Mouse (Mus musculus): ENCODE data around the gene Garnl3. TPM values are rescaled to one million over a fixed set of nuclear protein-coding genes. Genes with fewer than 3 reads are reported as not detected.

Garnl3 gene
- total and polyA plus RNA-seq, 2 experiments from 2014 or later: 56.1 to 96.9 TPM

DNA sequence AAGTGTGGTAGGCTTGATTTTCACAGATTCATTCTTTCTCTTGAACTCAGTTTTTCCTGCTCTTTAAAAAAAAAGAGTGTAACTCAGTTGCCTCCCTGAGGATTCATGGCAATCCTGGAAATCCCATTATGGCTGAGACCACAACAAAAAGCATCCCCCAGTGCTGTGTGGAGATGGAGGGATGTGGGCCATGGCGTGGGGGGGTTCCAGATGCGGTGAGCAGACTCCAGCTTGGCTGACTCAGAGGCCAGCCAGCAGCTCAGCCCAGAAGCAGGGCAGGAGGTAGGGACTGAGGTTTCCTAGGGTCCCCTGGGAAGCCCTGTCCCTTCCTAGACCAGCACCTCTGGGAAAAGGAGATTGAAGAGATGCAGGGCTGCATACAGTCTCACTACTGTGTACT lies 45.5 kb upstream of the Garnl3 start:
- DNase-seq (ENCODE audit: low spot score) (no peak), ATAC-seq (no peak)
- TF ChIP-seq CTCF (IDR thresholded peaks at IDR 0.05; ENCODE audit: low read depth): no peak
- 57% methylated on average over 2 of the region's 2 CpGs for WGBS
- Histone ChIP-seq H3K36me3 (ENCODE audit: insufficient read depth, low read length) (peaks cover 11% of the 10 kb centered on the region; the same call in 1 of the 2 replicates), H3K4me3 (ENCODE audit: low read length) (no peak overlapping the region), H3K9ac (replicated peaks; ENCODE audit: low read length) (no peak overlapping the region), H3K27ac (no peak overlapping the region), H3K9me3 (ENCODE audit: low read length) (no peaks in the 10 kb centered on the region), H3K27me3 (ENCODE audit: insufficient read depth, low read length) (no peaks in the 10 kb centered on the region), H3K4me1 (ENCODE audit: insufficient read depth, low read length) (peaks cover 27% of the 10 kb centered on the region), H3K4me2 (ENCODE audit: low read depth, low read length) (no peak overlapping the region)

DNA sequence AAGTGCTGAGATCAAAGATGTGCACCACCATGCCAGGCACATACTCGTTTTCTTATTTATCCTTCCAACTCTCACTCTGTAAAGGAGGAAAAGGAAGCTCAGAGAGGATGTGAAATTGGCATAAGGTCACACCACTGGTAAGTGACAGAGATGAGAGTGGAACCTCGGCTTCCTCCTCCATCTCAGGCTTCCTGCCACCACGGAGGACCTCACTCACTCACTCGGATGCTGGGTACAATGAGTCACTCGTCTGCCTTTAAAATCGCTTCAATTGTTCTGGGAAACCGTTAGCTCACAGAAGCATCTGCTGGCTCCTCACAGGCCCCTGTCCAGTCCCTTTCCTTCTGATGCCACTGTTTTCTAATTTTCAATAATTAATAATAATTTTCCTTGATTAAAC lies 45.1 kb upstream of the Garnl3 start:
- DNase-seq (ENCODE audit: low spot score) (no peak), ATAC-seq (no peak)
- Histone ChIP-seq H3K9ac (replicated peaks; ENCODE audit: low read length) (no peak overlapping the region), H3K9me3 (ENCODE audit: low read length) (no peaks in the 10 kb centered on the region), H3K4me3 (ENCODE audit: low read length) (no peak overlapping the region), H3K27me3 (ENCODE audit: insufficient read depth, low read length) (no peaks in the 10 kb centered on the region), H3K27ac (no peak overlapping the region), H3K4me1 (ENCODE audit: insufficient read depth, low read length) (peaks cover 27% of the 10 kb centered on the region), H3K4me2 (ENCODE audit: low read depth, low read length) (no peak overlapping the region), H3K36me3 (ENCODE audit: insufficient read depth, low read length) (peaks cover 12% of the 10 kb centered on the region; the same call in 1 of the 2 replicates)
- no peak for TF ChIP-seq CTCF (IDR thresholded peaks at IDR 0.05; ENCODE audit: low read depth)
- 47% methylated on average over 7 of the region's 7 CpGs for WGBS

DNA sequence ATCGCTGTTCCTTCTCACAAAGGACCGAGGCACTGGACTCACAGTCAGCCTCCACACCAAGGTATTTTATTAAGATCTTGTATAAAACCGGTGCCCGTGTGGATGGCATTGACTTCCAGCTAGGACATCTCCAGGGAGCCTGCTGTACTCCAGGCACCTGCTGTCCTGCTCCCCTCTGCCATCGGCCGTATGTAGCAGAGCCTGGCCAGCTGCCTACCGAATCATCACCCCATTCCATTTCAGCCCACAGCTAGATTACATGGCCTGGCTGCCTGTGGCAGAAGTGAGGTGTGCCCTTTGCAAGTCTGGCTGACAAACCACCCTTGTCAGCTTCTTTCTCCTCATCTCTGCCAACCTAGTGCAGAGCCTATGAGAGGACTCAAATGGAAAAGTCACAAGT lies 42.2 kb upstream of the Garnl3 start:
- Histone ChIP-seq H3K27ac (no peak overlapping the region), H3K9ac (replicated peaks; ENCODE audit: low read length) (no peak overlapping the region), H3K27me3 (ENCODE audit: insufficient read depth, low read length) (no peaks in the 10 kb centered on the region), H3K36me3 (ENCODE audit: insufficient read depth, low read length) (peaks cover 12% of the 10 kb centered on the region; the same call in 1 of the 2 replicates), H3K4me1 (ENCODE audit: insufficient read depth, low read length) (peaks cover 13% of the 10 kb centered on the region), H3K4me2 (ENCODE audit: low read depth, low read length) (no peak overlapping the region), H3K9me3 (ENCODE audit: low read length) (no peaks in the 10 kb centered on the region), H3K4me3 (ENCODE audit: low read length) (no peak overlapping the region)
- no peak for ATAC-seq
- no peak for TF ChIP-seq CTCF (IDR thresholded peaks at IDR 0.05; ENCODE audit: low read depth)
- no peak for DNase-seq (ENCODE audit: low spot score)
- 72% methylated on average over 7 of the region's 7 CpGs for WGBS

DNA sequence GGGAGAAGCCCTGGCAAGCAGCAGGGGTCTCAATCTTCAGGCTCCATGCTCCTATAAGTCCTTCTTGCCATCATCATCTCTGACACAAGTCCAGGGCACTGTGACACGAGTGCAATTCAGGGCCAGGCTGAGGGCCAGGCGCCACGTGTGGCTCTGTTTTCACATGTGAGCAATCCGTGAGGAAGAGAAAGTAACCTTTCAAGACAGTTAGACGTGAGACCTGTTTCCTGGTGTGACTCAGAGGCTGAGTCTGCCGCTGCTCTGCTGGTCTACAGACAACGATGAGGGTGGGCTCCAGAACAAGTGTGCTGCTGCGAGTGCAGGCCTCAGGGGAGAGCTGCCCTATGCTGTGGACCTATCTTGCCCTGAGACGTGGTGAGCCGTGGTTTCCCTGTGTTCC lies 41.7 kb upstream of the Garnl3 start:
- peaks cover 16% of the 10 kb centered on the region; the same call in 1 of the 2 replicates for H3K36me3 ChIP-seq (ENCODE audit: insufficient read depth, low read length)
- no peak overlapping the region for H3K4me2 ChIP-seq (ENCODE audit: low read depth, low read length)
- DNase-seq (ENCODE audit: low spot score) (no peak), ATAC-seq (no peak)
- no peaks in the 10 kb centered on the region for H3K9me3 ChIP-seq (ENCODE audit: low read length)
- H3K27me3 ChIP-seq (ENCODE audit: insufficient read depth, low read length): no peaks in the 10 kb centered on the region
- no peak overlapping the region for H3K4me3 ChIP-seq (ENCODE audit: low read length)
- H3K4me1 ChIP-seq (ENCODE audit: insufficient read depth, low read length): peaks cover 8% of the 10 kb centered on the region
- no peak overlapping the region for H3K27ac ChIP-seq
- H3K9ac ChIP-seq (replicated peaks; ENCODE audit: low read length): no peak overlapping the region
- TF ChIP-seq CTCF (IDR thresholded peaks at IDR 0.05; ENCODE audit: low read depth): no peak
- 77% methylated on average over 10 of the region's 10 CpGs for WGBS

DNA sequence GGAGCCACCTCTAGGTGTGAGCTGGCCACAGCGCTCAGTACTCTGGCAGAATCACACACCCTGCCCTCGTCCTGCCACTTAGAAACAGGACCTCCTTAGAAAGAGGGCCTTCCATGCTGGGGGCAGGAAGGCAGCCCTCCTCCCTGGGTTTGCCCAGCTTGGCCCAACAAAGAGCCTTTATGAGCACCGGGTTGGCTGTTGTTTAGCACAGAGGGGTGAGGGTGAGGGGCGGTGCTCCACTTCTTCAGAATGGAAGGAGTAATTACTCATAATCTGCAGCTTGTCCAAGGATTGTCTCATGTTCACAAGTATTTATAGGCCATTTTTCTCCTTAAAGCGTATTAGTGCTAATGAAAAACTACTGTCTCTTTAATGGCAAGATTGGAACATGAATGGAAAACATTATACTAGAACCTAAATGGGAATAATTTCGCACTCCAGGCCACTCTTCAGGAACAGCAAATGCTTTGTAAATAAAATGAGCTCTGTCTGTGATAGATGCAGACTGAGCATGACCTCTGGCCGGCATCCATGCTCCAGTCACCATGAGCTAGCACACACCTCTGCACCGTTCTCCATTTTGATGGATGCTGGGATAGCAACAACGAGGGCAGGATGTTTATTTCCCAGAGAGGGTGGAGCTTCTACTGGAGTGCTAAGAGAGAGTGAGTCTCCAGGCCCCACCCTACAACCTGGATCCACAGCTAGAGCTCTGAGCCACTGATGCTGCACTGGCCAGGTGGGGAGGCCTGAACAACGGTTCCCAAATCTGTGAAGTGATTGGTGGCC lies 39.5 kb upstream of the Garnl3 start:
- Histone ChIP-seq H3K9ac (replicated peaks; ENCODE audit: low read length) (no peak overlapping the region), H3K36me3 (ENCODE audit: insufficient read depth, low read length) (peaks cover 27% of the 10 kb centered on the region; the same call in 1 of the 2 replicates), H3K4me2 (ENCODE audit: low read depth, low read length) (no peak overlapping the region), H3K4me1 (ENCODE audit: insufficient read depth, low read length) (no peaks in the 10 kb centered on the region), H3K9me3 (ENCODE audit: low read length) (no peaks in the 10 kb centered on the region), H3K27ac (no peak overlapping the region), H3K27me3 (ENCODE audit: insufficient read depth, low read length) (no peaks in the 10 kb centered on the region), H3K4me3 (ENCODE audit: low read length) (no peak overlapping the region)
- ATAC-seq (0 out of 2 replicates have a peak, but pooled peaks have one; percentile 24), DNase-seq (ENCODE audit: low spot score) (no peak)
- TF ChIP-seq CTCF (IDR thresholded peaks at IDR 0.05; ENCODE audit: low read depth): no peak
- WGBS: 46% methylated on average over 10 of the region's 10 CpGs

DNA sequence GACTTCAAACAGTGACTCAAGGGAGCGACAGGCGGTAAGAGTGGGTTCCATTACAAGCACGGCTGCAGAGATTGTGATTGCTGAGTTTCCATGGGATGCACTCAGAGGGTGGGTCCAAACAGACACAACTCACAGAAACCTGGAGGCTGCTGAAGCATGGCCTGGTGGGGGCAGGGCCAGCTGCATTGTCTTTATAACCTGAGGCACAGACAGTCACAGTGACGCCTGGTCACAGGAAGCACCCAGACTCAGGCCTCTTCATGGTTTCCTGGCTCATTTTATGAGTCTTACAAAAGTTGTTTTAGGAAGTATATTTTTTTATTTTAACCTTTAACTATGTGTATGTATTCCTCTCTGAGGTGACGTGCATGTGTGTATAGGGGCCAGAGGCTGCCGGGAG lies 38.0 kb upstream of the Garnl3 start:
- 76% methylated on average over 6 of the region's 6 CpGs for WGBS

DNA sequence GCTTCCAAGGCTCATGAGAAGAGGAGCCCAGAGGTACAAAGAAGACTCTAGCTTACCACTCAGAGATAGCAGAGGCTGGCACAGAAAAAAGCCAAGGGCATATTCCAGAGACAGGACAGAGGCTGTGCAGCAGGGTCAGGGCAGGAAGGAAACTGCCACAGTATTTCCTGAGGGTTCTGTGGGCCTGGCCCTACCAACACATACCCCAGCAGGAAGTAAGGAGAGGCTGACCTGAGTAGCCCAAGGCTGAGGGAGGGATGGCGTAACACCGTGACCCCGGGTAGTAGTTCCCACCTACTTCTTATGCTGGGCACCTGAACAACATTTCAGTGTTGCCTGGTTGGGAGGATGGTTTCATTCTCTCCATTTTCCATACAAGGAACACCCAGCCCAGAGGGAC lies 35.6 kb upstream of the Garnl3 start:
- Histone ChIP-seq H3K4me2 (ENCODE audit: low read depth, low read length) (no peak overlapping the region), H3K27me3 (ENCODE audit: insufficient read depth, low read length) (no peaks in the 10 kb centered on the region), H3K9ac (replicated peaks; ENCODE audit: low read length) (no peak overlapping the region), H3K9me3 (ENCODE audit: low read length) (no peaks in the 10 kb centered on the region), H3K4me1 (ENCODE audit: insufficient read depth, low read length) (peaks cover 8% of the 10 kb centered on the region), H3K36me3 (ENCODE audit: insufficient read depth, low read length) (peaks cover 20% of the 10 kb centered on the region; the same call in 1 of the 2 replicates), H3K27ac (no peak overlapping the region), H3K4me3 (ENCODE audit: low read length) (no peak overlapping the region)
- DNase-seq (ENCODE audit: low spot score): no peak
- no peak for ATAC-seq
- no peak for TF ChIP-seq CTCF (IDR thresholded peaks at IDR 0.05; ENCODE audit: low read depth)
- 87% methylated on average over 3 of the region's 3 CpGs for WGBS

More for the DNA sequence above, 38.0 kb upstream of the Garnl3 start:
- H3K9ac ChIP-seq (replicated peaks; ENCODE audit: low read length): no peak overlapping the region
- peaks cover 8% of the 10 kb centered on the region for H3K4me1 ChIP-seq (ENCODE audit: insufficient read depth, low read length)
- H3K36me3 ChIP-seq (ENCODE audit: insufficient read depth, low read length): peaks cover 27% of the 10 kb centered on the region; the same call in 1 of the 2 replicates
- H3K9me3 ChIP-seq (ENCODE audit: low read length): no peaks in the 10 kb centered on the region
- no peak for TF ChIP-seq CTCF (IDR thresholded peaks at IDR 0.05; ENCODE audit: low read depth)
- ATAC-seq: no peak
- H3K4me2 ChIP-seq (ENCODE audit: low read depth, low read length): no peak overlapping the region
- H3K4me3 ChIP-seq (ENCODE audit: low read length): no peak overlapping the region
- no peak for DNase-seq (ENCODE audit: low spot score)
- H3K27ac ChIP-seq: no peak overlapping the region
- no peaks in the 10 kb centered on the region for H3K27me3 ChIP-seq (ENCODE audit: insufficient read depth, low read length)
